Mouse (Mus musculus) CD8-positive naive resting alpha-beta T cell, adult 2 months (primary cell): ENCODE data around the gene Rpl36.
"Not testable (repeated sequence)": the region's sequence is repeated elsewhere in the genome, so short reads cannot be mapped to it uniquely, and the experiment has no call there.

ENCODE experiments used
- DNase-seq, 2 experiments: peaks; one replicate each; pipeline ENCODE4 v3.0.0; 2022; ENCODE audit warnings: low read depth in 2 of 2, low spot score in 2 of 2

The Rpl36 gene

GRCm38 (mm10) chr17:56608699-56609098, 4.5 kb upstream of the Rpl36 start:
- DNase-seq, result no peak

DNA sequence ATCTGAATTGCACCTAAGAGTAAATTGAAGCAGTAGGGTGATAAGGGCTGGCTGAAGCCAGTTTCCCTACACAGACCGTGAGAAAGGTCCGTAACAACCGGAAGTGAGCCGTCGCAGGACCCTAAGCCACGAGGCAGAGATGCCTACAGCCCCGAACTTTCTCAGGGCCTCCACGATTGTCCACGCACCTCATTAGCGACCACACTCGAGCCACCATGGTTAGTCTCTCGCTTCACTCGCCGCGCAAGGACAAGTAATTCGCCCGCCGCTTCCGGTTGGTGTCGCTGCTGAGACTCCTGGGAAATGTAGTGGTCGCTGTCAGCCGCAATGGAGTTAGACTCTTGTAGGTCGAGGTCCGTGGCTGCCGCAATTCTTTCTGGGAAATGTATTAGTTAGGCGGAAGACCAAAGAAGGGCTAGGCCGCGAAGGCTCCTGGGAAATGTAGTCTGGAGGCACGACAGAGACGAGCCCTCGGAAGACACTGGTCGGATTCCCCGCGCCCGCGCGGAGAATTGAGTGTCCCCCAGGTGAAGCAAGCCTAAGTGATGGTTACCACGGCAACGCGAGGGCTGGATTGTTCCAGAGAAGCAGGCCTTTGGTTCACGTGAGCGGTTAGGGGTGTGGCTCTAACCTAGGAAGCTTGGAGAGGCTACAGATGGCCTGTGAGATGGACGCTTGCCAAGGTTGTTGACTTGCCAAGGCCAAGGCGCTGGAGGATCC, 3.6 kb upstream of the Rpl36 start, which contains the start of gene 2410015M20Rik:
Gene 2410015M20Rik, minus strand, starts transcription at position 320 of the 720 bp plus-strand sequence.
- peak; percentile 91 for DNase-seq

DNA sequence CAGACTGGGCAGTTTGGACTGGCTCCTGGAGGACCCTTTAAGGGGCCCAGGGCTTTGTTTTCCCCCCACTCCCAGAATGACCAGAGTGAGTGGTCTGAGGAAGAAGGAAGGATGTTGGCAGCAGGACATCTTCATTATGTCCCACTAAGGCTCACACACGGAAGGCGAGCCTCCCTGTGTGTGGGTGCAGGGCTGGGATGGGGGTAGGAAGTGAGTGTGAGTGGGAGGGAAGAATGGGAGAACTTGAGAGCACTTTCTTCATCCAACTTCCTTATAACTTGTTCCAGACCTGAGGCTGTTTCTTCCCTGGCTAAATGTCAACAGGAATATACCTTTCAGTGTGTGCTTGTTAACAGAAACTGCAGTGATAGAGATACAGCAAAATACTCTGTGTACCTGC, 1.9 kb upstream of the Rpl36 start:
- no peak for DNase-seq

DNA sequence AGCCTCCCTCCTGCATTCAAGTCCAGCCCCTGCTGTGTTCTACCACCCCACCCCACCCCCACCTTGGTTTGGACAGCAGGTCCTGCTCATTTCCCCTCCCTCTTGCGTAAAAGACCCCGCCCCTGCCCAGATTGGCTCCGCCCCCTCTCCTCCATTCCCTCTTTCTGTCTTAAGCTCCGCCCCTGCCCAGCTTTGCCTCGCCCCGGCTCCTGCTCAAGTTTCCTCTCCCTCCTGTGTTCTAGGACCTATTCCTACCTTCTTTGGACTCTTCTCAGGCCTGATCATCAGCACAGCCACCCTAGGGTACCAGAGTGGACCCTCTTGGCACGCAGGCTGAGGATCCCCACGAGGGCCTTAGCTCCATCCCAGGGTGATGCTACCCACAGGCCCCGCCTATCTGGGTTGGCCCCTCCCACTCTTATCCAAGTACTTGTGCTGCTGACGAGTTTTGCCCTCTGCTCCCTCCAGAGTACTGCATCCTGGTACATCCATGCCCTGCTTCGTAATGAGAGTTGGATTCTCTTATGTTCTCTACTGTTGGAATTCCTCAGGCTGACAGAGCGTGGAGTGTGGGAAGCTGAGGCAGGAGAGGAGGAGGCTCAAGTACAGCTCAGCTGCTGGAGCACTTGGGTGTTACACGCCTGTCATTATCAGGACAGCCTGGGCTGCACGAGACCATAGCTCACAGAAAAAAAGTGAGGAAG, 1.2 kb upstream of the Rpl36 start:
- no peak for DNase-seq

DNA sequence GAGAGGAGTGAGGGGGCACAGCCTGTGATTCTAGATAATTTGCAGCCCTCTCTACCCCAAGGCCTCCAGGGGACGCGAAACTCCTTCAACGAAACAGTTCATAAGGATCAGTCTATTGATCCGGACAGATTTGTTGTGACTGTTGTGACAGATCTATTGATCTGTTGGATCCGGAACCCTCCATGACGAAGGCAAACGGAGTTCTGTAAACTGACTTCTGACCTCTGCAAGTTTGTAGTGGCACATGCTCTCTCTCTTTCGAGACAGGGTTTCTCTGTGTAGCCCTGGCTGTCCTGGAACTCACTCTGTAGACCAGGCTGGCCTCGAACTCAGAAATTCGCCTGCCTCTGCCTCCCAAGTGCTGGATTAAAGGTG, 664 bp upstream of the Rpl36 start:
- DNase-seq, result not testable (repeated sequence)

- DNase-seq, result peak in 1 of 2 experiments; percentile 47
These were observed 677 bp downstream of the Rpl36 start for GRCm38 (mm10) chr17:56613893-56614292.

DNA sequence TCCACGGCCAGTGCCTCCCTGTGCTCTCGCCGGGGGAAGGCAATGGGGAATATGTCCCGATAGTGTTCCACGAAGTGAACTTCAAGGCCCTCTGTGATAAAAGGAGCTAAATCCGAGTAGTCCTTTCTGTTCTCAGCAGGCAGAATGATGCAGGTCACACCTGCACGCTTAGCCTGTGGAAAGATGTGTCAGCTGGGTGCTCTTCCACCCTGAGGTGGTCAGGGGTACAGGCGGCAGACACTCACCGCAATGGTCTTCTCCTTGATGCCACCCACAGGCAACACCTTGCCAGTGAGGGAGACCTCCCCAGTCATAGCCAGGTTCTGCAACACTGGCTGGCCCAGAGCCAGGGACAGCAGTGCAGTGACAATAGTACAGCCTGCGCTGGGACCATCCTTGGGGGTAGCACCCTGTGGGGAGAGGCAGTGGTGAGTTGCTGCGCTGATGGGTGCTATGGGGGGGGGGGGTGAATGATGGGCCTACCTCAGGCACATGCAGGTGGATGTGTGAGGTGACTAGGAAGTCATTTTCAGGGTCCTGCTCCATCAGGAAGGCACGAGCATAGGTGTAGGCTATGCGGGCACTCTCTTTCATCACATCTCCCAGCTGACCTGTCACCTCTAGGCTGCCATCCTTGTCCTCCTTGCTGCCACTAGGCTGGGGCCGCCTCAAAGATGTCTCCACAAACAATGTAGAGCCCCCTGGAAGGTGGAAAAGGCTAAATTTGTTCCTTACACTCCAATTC, 1.3 kb downstream of the Rpl36 start:
- DNase-seq, result no peak

DNA sequence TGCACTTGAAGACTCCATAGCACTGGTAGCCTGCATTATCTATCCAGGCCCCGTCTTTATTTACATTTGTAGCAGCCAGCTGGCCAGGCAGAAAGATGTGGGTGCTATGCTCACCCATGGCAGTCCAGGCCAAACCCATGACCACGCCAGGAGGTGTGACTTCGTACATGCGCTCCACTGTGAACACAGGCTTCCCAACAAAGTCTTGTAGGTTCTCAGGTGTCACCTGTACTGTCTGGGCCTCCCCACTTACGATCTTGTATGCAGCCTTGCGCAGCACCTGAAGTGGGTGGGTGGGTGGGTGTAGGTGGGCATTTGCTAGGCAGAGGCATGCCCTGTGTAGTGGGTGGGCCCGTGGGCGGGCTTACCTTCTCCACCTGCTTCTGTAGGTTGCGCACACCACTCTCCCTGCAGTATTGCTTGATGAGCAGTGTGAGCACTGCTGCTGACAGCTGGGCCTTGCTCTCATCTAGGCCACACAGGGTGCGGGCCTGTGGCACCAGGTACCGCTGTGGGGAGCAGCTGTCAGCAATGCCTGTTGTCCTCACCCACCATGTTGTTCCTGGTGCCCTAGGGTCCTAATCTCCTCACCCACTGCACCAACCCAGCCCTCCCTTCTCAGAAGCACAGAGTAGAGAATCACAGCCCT, 2.0 kb downstream of the Rpl36 start:
- DNase-seq, result no peak

GRCm38 (mm10) chr17:56615792-56616191, 2.6 kb downstream of the Rpl36 start:
- no peak for DNase-seq

- no peak for DNase-seq
These were observed 3.5 kb downstream of the Rpl36 start for GRCm38 (mm10) chr17:56616725-56617124.

DNA sequence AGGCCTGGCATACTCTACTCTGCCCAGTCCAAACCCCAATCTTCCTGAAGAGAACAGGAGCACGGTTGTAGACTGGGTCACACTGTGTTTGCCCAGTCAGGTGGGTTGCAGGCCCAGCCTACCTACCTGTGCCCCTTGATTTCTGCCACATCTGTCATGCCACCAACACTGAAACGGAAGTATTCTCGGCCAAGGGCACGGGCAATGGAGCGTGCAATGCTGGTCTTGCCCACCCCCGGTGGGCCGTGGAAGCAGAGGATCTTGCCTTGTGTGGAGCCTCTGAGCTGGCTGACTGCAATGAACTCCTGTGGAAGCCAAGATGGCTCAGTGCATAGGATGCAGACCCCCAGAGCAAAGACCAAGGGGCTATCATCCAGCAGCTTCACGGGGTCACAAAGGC, 4.4 kb downstream of the Rpl36 start:
- no peak for DNase-seq

DNA sequence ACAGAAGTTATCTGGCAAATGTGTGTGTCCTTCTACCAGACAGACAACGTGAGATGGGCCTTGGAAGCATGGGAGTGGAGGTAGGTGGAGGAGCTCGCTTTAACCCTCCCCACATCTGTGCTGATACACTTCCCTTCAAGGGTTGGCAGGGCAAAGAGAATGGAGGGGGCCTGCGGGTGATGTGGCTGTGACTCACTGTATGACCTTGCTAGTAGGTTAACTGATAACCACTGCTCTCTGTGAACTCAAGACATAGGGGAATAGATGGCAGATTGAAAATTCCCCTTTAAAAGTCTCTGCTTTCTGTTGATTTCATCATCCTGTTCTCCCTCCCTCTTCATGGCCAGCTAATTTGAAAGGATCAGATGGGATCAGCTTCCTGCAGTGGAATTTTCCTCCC, 12.3 kb downstream of the Rpl36 start:
- DNase-seq, result no peak

DNA sequence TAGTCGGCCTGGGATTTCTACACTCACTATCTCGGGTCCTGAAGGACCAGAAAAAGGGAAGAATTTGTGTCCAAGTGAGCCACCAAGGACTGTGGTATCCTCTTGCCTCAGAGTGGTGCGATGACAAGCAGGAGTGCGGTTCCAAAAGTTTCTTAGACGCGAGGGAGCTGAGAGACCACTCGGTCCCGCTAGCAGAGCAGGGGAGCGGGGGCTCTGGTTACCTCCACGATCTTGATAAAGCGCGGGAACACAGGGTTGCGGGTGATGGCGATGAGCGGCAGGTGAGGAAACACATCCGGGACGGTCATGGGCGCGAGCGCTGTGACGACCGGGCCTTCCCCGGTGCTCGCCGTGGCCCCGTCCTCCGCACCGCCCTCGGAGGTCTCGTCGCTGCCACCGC, 13.0 kb downstream of the Rpl36 start:
- DNase-seq, result no peak

DNA sequence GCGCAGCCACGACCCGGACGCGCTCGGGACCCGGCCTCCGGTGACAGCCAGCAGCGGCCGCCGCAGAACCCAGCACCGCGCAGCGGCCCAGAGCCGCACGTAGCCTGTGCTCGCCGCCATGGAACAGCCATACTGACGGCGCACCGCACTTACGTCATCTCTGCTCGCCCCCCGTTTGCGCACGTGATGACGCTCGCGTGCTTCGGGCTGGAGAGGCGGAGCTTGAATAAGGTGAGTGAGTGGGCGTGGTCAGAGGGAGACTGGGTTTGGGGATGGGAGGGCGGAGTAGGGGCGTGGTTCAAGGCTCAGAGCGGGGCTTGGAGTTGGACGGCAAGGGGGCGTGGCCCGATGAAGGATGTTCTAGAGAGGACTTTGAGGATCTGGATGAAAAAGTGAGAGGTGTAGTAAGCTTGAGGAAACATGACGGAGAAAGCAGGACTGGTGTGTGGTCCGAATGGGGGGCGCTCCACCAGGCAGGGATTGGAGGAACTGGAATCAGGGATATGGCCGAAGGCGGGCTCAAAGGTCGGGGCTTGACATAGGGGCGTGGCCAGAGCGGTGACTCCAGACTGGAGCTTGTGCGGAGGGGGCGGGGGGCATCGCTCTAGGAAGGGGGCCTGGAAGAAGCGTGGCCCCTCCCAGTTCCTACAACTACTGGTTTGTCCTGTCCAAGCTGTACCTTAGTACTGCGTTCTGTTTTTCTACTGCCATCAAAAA, 13.7 kb downstream of the Rpl36 start, which contains the start of gene Lonp1:
Gene Lonp1, minus strand, starts transcription at position 134 of the 717 bp plus-strand sequence.
- DNase-seq, result peak; percentile 91 to 97

DNA sequence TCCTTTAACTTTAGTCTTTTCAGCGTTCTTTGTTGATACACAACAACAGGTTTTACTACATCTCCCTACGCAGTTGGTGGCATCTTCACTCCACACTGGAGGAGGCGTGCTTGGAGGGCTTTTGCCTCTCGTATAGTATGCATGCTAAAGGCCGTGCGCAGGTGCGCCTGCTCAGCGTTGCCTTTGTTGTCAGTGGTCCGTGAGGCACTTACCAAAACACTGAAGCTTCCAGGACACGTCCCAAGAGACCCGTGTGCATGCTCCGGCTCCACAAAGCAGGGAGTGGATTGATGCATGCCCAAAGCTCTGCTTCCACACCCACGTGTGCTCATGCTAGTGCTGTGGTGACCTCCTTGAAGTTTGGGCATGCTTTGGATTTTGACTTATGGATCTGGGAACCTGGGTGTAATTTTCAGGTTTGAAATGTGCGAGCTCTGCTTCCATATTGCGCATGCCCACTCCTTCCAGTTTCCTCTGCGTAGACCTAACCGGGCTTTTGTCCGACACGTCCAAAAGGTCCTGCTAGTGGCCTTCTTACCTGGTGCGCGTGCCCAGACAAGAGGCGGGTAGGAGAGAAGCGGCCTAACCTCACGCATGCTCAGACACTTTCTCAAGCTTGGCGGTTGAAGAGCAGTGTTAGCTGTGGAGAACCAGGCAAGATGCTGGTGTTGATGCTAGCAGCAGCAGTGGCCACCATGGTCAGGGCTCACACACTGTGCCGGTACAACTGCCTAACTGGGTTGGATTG, 14.5 kb downstream of the Rpl36 start, which contains the start of gene Catsperd:
Gene Catsperd, plus strand, starts transcription at position 614 of the 748 bp plus-strand sequence.
- no peak for DNase-seq

- DNase-seq, result not testable (repeated sequence)
These were observed 16.9 kb downstream of the Rpl36 start for GRCm38 (mm10) chr17:56629800-56630781.

- no peak for DNase-seq
These were observed 18.6 kb downstream of the Rpl36 start for GRCm38 (mm10) chr17:56631807-56632206.

GRCm38 (mm10) chr17:56634023-56634422, 20.8 kb downstream of the Rpl36 start:
- no peak for DNase-seq

GRCm38 (mm10) chr17:56643237-56643636, 30.0 kb downstream of the Rpl36 start:
- DNase-seq, result no peak
